Mouse (Mus musculus): ENCODE results near the gene Deaf1. TPM values are rescaled to one million over a fixed set of nuclear protein-coding genes. Genes with fewer than 3 reads are reported as not detected.

The Deaf1 gene
- total and polyA plus RNA-seq, 3 experiments: 3.5 to 31.6 (median 10.0) TPM

DNA sequence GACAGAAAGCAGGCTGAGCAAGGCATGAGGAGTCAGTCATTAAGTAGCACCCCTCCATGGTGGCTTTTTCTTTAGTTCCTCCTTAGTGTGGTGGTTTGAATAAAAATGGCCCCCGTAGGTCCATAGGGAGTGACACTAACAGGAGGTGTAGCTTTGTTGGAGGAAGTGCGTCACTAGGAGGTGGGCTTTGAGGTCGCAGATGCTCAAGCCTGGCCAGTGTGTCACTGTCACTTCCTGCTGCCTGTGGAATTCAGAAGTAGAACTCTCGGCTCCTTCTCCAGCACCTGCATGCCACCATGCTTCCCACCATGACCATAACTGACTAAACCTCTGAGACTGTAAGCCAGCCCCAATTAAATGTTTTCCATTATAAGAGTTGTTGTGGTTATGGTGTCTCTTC is 39.9 kb upstream of the Deaf1 start:
- H3K4me3 ChIP-seq (replicated peaks in 1 of 3; ENCODE audit: low read depth in 2 of 3, low read length in 2 of 3, poor library complexity in 1 of 3): no peak overlapping the region
- no peaks in the 10 kb centered on the region for H3K36me3 ChIP-seq (replicated peaks in 1 of 2; ENCODE audit: control insufficient read depth in 1 of 2, insufficient read depth in 1 of 2, low read length in 1 of 2)
- peaks cover 5% of the 10 kb centered on the region for H3K9me3 ChIP-seq (replicated peaks; ENCODE audit: low read length)
- no peak overlapping the region for H3K9ac ChIP-seq (ENCODE audit: insufficient read depth, low read depth)
- H3K79me2 ChIP-seq (replicated peaks; ENCODE audit: control insufficient read depth, extremely low read depth, insufficient read depth, poor library complexity, severe bottlenecking): no peaks in the 10 kb centered on the region
- H3K27me3 ChIP-seq (replicated peaks): peaks cover 10% of the 10 kb centered on the region
- H3K4me1 ChIP-seq (ENCODE audit: control insufficient read depth in 1 of 2, insufficient read depth in 2 of 2): peaks cover 4 to 20% of the 10 kb centered on the region in 2 experiments; a peak in 3 of 4 replicates
- no peak overlapping the region for H3K4me2 ChIP-seq (ENCODE audit: insufficient read depth, low read depth, poor library complexity, severe bottlenecking)
- in situ Hi-C loops (cut with MboI; ENCODE audit: low pct_ligation_motif_present, low pct_unique_long_range_greater_than_20kb, low sequenced_read_pairs) (loop anchor here (10.0 to 25.0 kb wide), 2 partner anchors 103 to 380 kb away; partner anchors contain the start of gene Irf7), dilution Hi-C loops (cut with MboI; ENCODE audit: extremely low pct_ligation_motif_present, extremely low pct_unique_long_range_greater_than_20kb, low sequenced_read_pairs) (no loop called here)
- TF ChIP-seq CHD1 (IDR thresholded peaks at IDR 0.05; ENCODE audit: low read depth, low read length) (no peak), ELF1 (IDR thresholded peaks at IDR 0.05; ENCODE audit: low read depth, low read length) (no peak), RCOR1 (conservative IDR thresholded peaks at IDR 0.05; ENCODE audit: low read depth, low read length) (no peak), GABPA (IDR thresholded peaks at IDR 0.05; ENCODE audit: insufficient replicate concordance, low read depth, low read length) (no peak), EP300 (IDR thresholded peaks at IDR 0.05; ENCODE audit: low read length) (no peak), CHD2 (IDR thresholded peaks at IDR 0.05; ENCODE audit: low read length) (no peak), IRF4 (IDR thresholded peaks at IDR 0.05; ENCODE audit: low read depth, low read length) (no peak), ZNF384 (IDR thresholded peaks at IDR 0.05; ENCODE audit: low read depth, low read length) (no peak), TCF12 (IDR thresholded peaks at IDR 0.05; ENCODE audit: low read depth, low read length) (no peak), SMC3 (IDR thresholded peaks at IDR 0.05; ENCODE audit: low read depth, low read length) (no peak)
- no peak for DNase-seq (ENCODE audit: extremely low read depth)
- H3K27ac ChIP-seq (ENCODE audit: insufficient read depth, low read depth): no peak overlapping the region

DNA sequence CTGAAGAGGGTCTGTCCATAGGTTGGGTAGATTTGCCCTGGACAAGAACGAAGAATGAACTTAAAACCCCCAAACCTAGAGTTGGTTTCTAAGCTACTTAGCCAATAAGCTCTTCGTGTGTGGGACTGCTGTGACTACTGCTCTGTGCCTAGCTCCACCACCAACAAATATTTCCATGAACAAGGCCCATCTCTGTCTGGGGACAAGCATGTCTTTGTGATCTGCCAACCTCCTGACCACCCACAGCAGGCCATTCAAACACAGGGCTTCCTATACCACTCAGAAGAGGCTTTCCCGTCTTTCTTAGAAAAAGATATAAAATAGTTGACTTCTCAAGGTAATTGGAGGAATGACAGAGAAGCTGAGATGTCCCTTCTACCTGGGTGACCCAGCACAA is 37.6 kb upstream of the Deaf1 start:
- dilution Hi-C loops (cut with MboI; ENCODE audit: extremely low pct_ligation_motif_present, extremely low pct_unique_long_range_greater_than_20kb, low sequenced_read_pairs): no loop called here
- no peak overlapping the region for H3K4me3 ChIP-seq (replicated peaks in 1 of 3; ENCODE audit: low read depth in 2 of 3, low read length in 2 of 3, poor library complexity in 1 of 3)
- peaks cover 5% of the 10 kb centered on the region for H3K9me3 ChIP-seq (replicated peaks; ENCODE audit: low read length)
- H3K27me3 ChIP-seq (replicated peaks): peaks cover 10% of the 10 kb centered on the region
- H3K36me3 ChIP-seq (replicated peaks in 1 of 2; ENCODE audit: control insufficient read depth in 1 of 2, insufficient read depth in 1 of 2, low read length in 1 of 2): no peaks in the 10 kb centered on the region
- TF ChIP-seq ZC3H11A (IDR thresholded peaks at IDR 0.05; ENCODE audit: low read depth, low read length) (no peak), POLR2A (IDR thresholded peaks at IDR 0.05; ENCODE audit: low read depth, low read length) (no peak), GABPA (IDR thresholded peaks at IDR 0.05; ENCODE audit: insufficient replicate concordance, low read depth, low read length) (no peak), SMC3 (IDR thresholded peaks at IDR 0.05; ENCODE audit: low read depth, low read length) (no peak), UBTF (IDR thresholded peaks at IDR 0.05; ENCODE audit: low read depth, low read length) (no peak), HCFC1 (IDR thresholded peaks at IDR 0.05; ENCODE audit: low read depth, low read length) (no peak), BHLHE40 (IDR thresholded peaks at IDR 0.05; ENCODE audit: low read depth, low read length) (no peak), SIN3A (IDR thresholded peaks at IDR 0.05; ENCODE audit: low read length) (no peak), JUN (IDR thresholded peaks at IDR 0.05; ENCODE audit: insufficient read depth, low read depth, low read length) (no peak), ZKSCAN1 (IDR thresholded peaks at IDR 0.05; ENCODE audit: borderline replicate concordance, low read depth, low read length) (no peak), MXI1 (IDR thresholded peaks at IDR 0.05; ENCODE audit: low read depth, low read length) (no peak), MYC (IDR thresholded peaks at IDR 0.05; ENCODE audit: low read depth, low read length) (no peak), RAD21 (IDR thresholded peaks at IDR 0.05; ENCODE audit: low read depth, low read length) (no peak), NRF1 (IDR thresholded peaks at IDR 0.05; ENCODE audit: low read depth, low read length) (no peak)
- H3K9ac ChIP-seq (ENCODE audit: insufficient read depth, low read depth): no peak overlapping the region
- H3K79me2 ChIP-seq (replicated peaks; ENCODE audit: control insufficient read depth, extremely low read depth, insufficient read depth, poor library complexity, severe bottlenecking): no peaks in the 10 kb centered on the region
- H3K4me2 ChIP-seq (ENCODE audit: insufficient read depth, low read depth, poor library complexity, severe bottlenecking): no peak overlapping the region
- no peak overlapping the region for H3K27ac ChIP-seq (ENCODE audit: insufficient read depth, low read depth)
- no peak for DNase-seq (ENCODE audit: extremely low read depth)
- H3K4me1 ChIP-seq (ENCODE audit: control insufficient read depth in 1 of 2, insufficient read depth in 2 of 2): peaks cover 7 to 20% of the 10 kb centered on the region in 2 experiments
- in situ Hi-C loops (cut with MboI; ENCODE audit: low pct_ligation_motif_present, low pct_unique_long_range_greater_than_20kb, low sequenced_read_pairs): loop anchor here (10.0 to 25.0 kb wide), 2 partner anchors 100 to 378 kb away; partner anchors contain the start of gene Irf7

All from CH12.LX (cell line).